Mouse (Mus musculus) brain, embryonic 14.5 days (tissue): ENCODE data around the gene Fmnl1.

Experiments used
- CTCF ChIP-seq: fragments of 200-500 bp; IDR thresholded peaks from 2 replicates; pipeline ENCODE4 v1.5.1; 2012; ENCODE audit warnings: inconsistent platforms, mild to moderate bottlenecking, moderate library complexity, borderline replicate concordance; ENCODE audit not compliant: insufficient read depth, insufficient read length; ENCODE audit errors: extremely low read depth
- POLR2A ChIP-seq: fragments of 200-500 bp; IDR thresholded peaks from 2 replicates; pipeline ENCODE4 v1.6.1; 2012; ENCODE audit warnings: mild to moderate bottlenecking, inconsistent platforms, borderline replicate concordance; ENCODE audit not compliant: poor library complexity, insufficient read depth, insufficient read length, severe bottlenecking; ENCODE audit errors: extremely low read depth

GRCm38 (mm10) chr11:103158621-103159478 lies 12.1 kb upstream of the Fmnl1 start:
- TF ChIP-seq POLR2A (no peak), CTCF (peak; percentile 96)
